Mouse (Mus musculus) MEL (cell line): Measurements from ENCODE around the gene Hook2. TPM values are rescaled to one million over a fixed set of nuclear protein-coding genes. Genes with fewer than 3 reads are reported as not detected.

ENCODE experiments used
- DNase-seq: peaks from one replicate; pipeline ENCODE4 v3.0.0; 2011; ENCODE audit warnings: low read depth, low spot score
- H3K27ac ChIP-seq: 2 replicates; pipeline ENCODE4 v1.5.1; 2012; ENCODE audit warnings: low read depth, mild to moderate bottlenecking, control low read depth, low read length, moderate library complexity; ENCODE audit not compliant: control insufficient read depth
- H3K27me3 ChIP-seq, 2 experiments: fragments of 150-350 bp in 1 of 2; sonication (generic) in 1 of 2; 2 replicates each; pipeline ENCODE4 v1.6.1; 2012; ENCODE audit warnings: low read length in 2 of 2, mild to moderate bottlenecking in 2 of 2, improper control_type of control experiment in 1 of 2, moderate library complexity in 1 of 2; ENCODE audit not compliant: insufficient read depth in 2 of 2, control insufficient read depth in 1 of 2
- H3K36me3 ChIP-seq, 2 experiments: 2 replicates each; pipeline ENCODE4 v1.6.1; 2012 to 2014; ENCODE audit warnings: low read length in 2 of 2, improper control_type of control experiment in 1 of 2, inconsistent platforms in 1 of 2, mild to moderate bottlenecking in 1 of 2; ENCODE audit not compliant: insufficient read depth in 2 of 2, control insufficient read depth in 1 of 2
- H3K4me1 ChIP-seq, 2 experiments: fragments of 150-350 bp in 1 of 2; sonication (generic) in 1 of 2; 2 replicates each; pipeline ENCODE4 v1.6.1; 2012; ENCODE audit warnings: low read length in 2 of 2, improper control_type of control experiment in 1 of 2, mild to moderate bottlenecking in 1 of 2; ENCODE audit not compliant: insufficient read depth in 2 of 2, control insufficient read depth in 1 of 2
- H3K4me3 ChIP-seq, 2 experiments: fragments of 150-350 bp in 1 of 2; sonication (generic) in 1 of 2; 2 replicates each; pipeline ENCODE4 v1.5.1; 2012; ENCODE audit warnings: low read depth in 2 of 2, low read length in 2 of 2, mild to moderate bottlenecking in 2 of 2, moderate library complexity in 2 of 2, control low read depth in 1 of 2, improper control_type of control experiment in 1 of 2; ENCODE audit not compliant: control insufficient read depth in 1 of 2, insufficient read depth in 1 of 2
- H3K79me2 ChIP-seq: 2 replicates; pipeline ENCODE4 v1.6.1; 2012; ENCODE audit warnings: mild to moderate bottlenecking, low read length, moderate library complexity; ENCODE audit not compliant: control insufficient read depth, poor library complexity, insufficient read depth
- H3K9ac ChIP-seq: 2 replicates; pipeline ENCODE4 v1.6.1; 2012; ENCODE audit warnings: low read depth, mild to moderate bottlenecking, control low read depth, low read length, moderate library complexity; ENCODE audit not compliant: control insufficient read depth, poor library complexity, severe bottlenecking
- H3K9me3 ChIP-seq: fragments of 150-350 bp; sonication (generic); replicated peaks from 2 replicates; pipeline ENCODE4 v1.6.1; 2012; ENCODE audit warnings: mild to moderate bottlenecking, low read length, improper control_type of control experiment, moderate library complexity; ENCODE audit not compliant: insufficient read depth
- CHD1 ChIP-seq: IDR thresholded peaks from 2 replicates; pipeline ENCODE4 v1.6.1; 2012; ENCODE audit warnings: low read depth, mild to moderate bottlenecking, inconsistent platforms, low read length, improper control_type of control experiment
- CTCF ChIP-seq, 3 experiments: IDR thresholded peaks in 2 of 3; conservative IDR thresholded peaks in 1 of 3; 2 replicates each; pipeline ENCODE4 v1.5.1; 2011 to 2012; ENCODE audit warnings: low read length in 3 of 3, low read depth in 2 of 3, mild to moderate bottlenecking in 2 of 3, improper control_type of control experiment in 1 of 3, inconsistent platforms in 1 of 3, mixed read lengths in 1 of 3, moderate library complexity in 1 of 3; ENCODE audit not compliant: control insufficient read depth in 1 of 3, insufficient read depth in 1 of 3, poor library complexity in 1 of 3, severe bottlenecking in 1 of 3
- EP300 ChIP-seq, 2 experiments: IDR thresholded peaks; 2 replicates each; pipeline ENCODE4 v1.6.1; 2011; ENCODE audit warnings: improper control_type of control experiment in 2 of 2, low read length in 2 of 2, low read depth in 1 of 2, mild to moderate bottlenecking in 1 of 2
- GABPA ChIP-seq: IDR thresholded peaks from 2 replicates; pipeline ENCODE4 v1.6.1; 2012; ENCODE audit warnings: low read depth, mild to moderate bottlenecking, inconsistent platforms, low read length, improper control_type of control experiment, moderate library complexity
- GATA1 ChIP-seq: IDR thresholded peaks from 2 replicates; pipeline ENCODE4 v1.6.1; 2011; ENCODE audit warnings: low read depth, low read length, improper control_type of control experiment
- KAT2A ChIP-seq: conservative IDR thresholded peaks from 2 replicates; pipeline ENCODE4 v1.6.1; 2012; ENCODE audit warnings: low read depth, low read length, improper control_type of control experiment, inconsistent platforms
- MAFK ChIP-seq: IDR thresholded peaks from 2 replicates; pipeline ENCODE4 v1.6.1; 2011; ENCODE audit warnings: low read depth, mild to moderate bottlenecking, low read length, improper control_type of control experiment, borderline replicate concordance
- MAX ChIP-seq: IDR thresholded peaks from 2 replicates; pipeline ENCODE4 v1.6.1; 2011; ENCODE audit warnings: low read length, improper control_type of control experiment
- MAZ ChIP-seq: IDR thresholded peaks from 2 replicates; pipeline ENCODE4 v1.6.1; 2012; ENCODE audit warnings: low read depth, mild to moderate bottlenecking, inconsistent platforms, low read length, improper control_type of control experiment
- MXI1 ChIP-seq: IDR thresholded peaks from 2 replicates; pipeline ENCODE4 v1.6.1; 2011; ENCODE audit warnings: mild to moderate bottlenecking, low read depth, low read length, improper control_type of control experiment
- MYC ChIP-seq: IDR thresholded peaks from 2 replicates; pipeline ENCODE4 v1.6.1; 2011; ENCODE audit warnings: low read depth, mild to moderate bottlenecking, low read length, improper control_type of control experiment, moderate library complexity
- NELFE ChIP-seq: IDR thresholded peaks from 2 replicates; pipeline ENCODE4 v1.6.1; 2011; ENCODE audit warnings: low read depth, low read length, improper control_type of control experiment
- NRF1 ChIP-seq: IDR thresholded peaks from 2 replicates; pipeline ENCODE4 v1.6.1; 2014; ENCODE audit warnings: low read depth, mild to moderate bottlenecking, inconsistent platforms, low read length, improper control_type of control experiment, moderate library complexity; ENCODE audit not compliant: poor library complexity, insufficient read depth, severe bottlenecking
- POLR2A ChIP-seq, 2 experiments: IDR thresholded peaks; 2 replicates each; pipeline ENCODE4 v1.6.1; 2011 to 2012; ENCODE audit warnings: low read length in 2 of 2, mild to moderate bottlenecking in 2 of 2, control low read depth in 1 of 2, improper control_type of control experiment in 1 of 2, low read depth in 1 of 2, moderate library complexity in 1 of 2; ENCODE audit not compliant: control insufficient read depth in 1 of 2, insufficient read depth in 1 of 2, poor library complexity in 1 of 2
- RAD21 ChIP-seq: IDR thresholded peaks from 2 replicates; pipeline ENCODE4 v1.6.1; 2011; ENCODE audit warnings: mild to moderate bottlenecking, low read depth, low read length, improper control_type of control experiment
- SIN3A ChIP-seq: IDR thresholded peaks from 2 replicates; pipeline ENCODE4 v1.6.1; 2012; ENCODE audit warnings: low read length, improper control_type of control experiment, inconsistent platforms
- SMC3 ChIP-seq: IDR thresholded peaks from 2 replicates; pipeline ENCODE4 v1.6.1; 2011; ENCODE audit warnings: low read depth, low read length, improper control_type of control experiment
- TAL1 ChIP-seq: IDR thresholded peaks from 2 replicates; pipeline ENCODE4 v1.6.1; 2012; ENCODE audit warnings: mild to moderate bottlenecking, inconsistent platforms, low read length, moderate library complexity, mixed read lengths
- ZNF384 ChIP-seq: IDR thresholded peaks from 2 replicates; pipeline ENCODE4 v1.6.1; 2012; ENCODE audit warnings: low read depth, mild to moderate bottlenecking, inconsistent platforms, low read length, improper control_type of control experiment
- polyA plus RNA-seq, 2 experiments: library from polyadenylated mRNA; stranded (reverse) in 1 of 2; unstranded in 1 of 2; fragments of >175 nt in 1 of 2; fragments of >200 nt in 1 of 2; gene quantifications; 2 replicates each; pipeline versions ENCODE4 v1.2.1 to v1.2.4; 2012; ENCODE audit warnings: low replicate concordance in 2 of 2, low read depth in 1 of 2; ENCODE audit not compliant: insufficient read length in 2 of 2, insufficient read depth in 1 of 2, missing spikeins in 1 of 2
- total RNA-seq: library from RNA; depleted of rRNA; stranded (reverse); fragments of 300-350 nt; gene quantifications from 2 replicates; pipeline ENCODE4 v1.2.3, GENCODE M21; 2012

Gene Hook2
- total and polyA plus RNA-seq, 3 experiments = 10.5 to 17.5 TPM; not detected in 1

DNA sequence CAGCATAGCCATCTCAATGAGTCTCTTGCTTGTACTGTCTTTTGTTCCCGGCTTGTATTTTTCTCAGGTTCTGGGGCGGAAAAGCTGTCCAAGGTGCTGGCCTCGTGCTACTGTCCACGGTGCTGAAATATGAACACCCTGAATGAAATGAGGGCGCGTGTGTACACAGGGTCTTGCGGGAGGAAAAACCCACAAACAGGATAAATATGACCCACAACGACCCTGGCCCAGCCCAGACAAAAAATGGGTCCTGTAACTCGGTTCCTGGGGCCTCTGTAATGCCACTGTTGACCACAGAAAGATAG is 43.2 kb upstream of the Hook2 start:
- Histone ChIP-seq H3K79me2 (no peaks in the 10 kb centered on the region), H3K36me3 (no peaks in the 10 kb centered on the region), H3K27ac (no peak overlapping the region), H3K4me1 (no peaks in the 10 kb centered on the region; a peak in 1 of 4 replicates), H3K4me3 (no peak overlapping the region), H3K27me3 (peaks cover 0 to 4% of the 10 kb centered on the region in 2 experiments), H3K9me3 (no peaks in the 10 kb centered on the region), H3K9ac (no peak overlapping the region)
- peak; percentile 75 for DNase-seq
- TF ChIP-seq MAX (no peak), SIN3A (peak; percentile 100), MXI1 (peak; percentile 98), MYC (no peak), CTCF (IDR thresholded peaks at IDR 0.05 in 2 of 3, conservative IDR thresholded peaks at IDR 0.05 in 1 of 3; ENCODE audit: control insufficient read depth in 1 of 3, insufficient read depth in 1 of 3, low read depth in 2 of 3, low read length in 3 of 3, poor library complexity in 1 of 3, severe bottlenecking in 1 of 3) (no peak)

DNA sequence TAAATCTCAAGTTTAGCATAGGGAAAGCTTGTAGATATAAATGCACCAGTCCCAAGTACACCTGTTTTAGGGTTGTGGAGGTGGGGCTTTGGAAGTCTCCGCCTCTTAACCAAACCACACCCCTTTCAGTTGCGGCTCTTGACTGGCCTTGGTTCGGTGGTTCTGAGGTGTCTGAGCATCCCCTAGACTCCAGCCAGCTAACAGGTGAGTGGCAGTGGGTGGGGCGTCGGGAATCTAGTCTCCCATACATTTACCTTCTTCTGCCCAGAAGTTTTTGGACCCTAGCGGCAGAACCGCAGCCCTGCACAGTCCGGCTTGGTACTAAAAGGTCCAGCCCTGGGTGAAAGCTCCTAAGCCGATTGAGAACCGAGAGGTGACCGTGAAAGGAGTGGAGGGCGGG is 40.6 kb upstream of the Hook2 start:
- Histone ChIP-seq H3K4me3 (no peak overlapping the region), H3K79me2 (no peaks in the 10 kb centered on the region), H3K27me3 (peaks cover 0 to 4% of the 10 kb centered on the region in 2 experiments), H3K9me3 (no peaks in the 10 kb centered on the region), H3K27ac (no peak overlapping the region), H3K4me1 (peaks cover 5 to 9% of the 10 kb centered on the region in 2 experiments; a peak in 2 of 4 replicates), H3K9ac (no peak overlapping the region), H3K36me3 (no peaks in the 10 kb centered on the region)
- TF ChIP-seq POLR2A (IDR thresholded peaks at IDR 0.05; ENCODE audit: control insufficient read depth in 1 of 2, insufficient read depth in 1 of 2, low read depth in 1 of 2, low read length in 2 of 2, poor library complexity in 1 of 2) (no peak), MAFK (no peak), GABPA (no peak), NELFE (no peak), GATA1 (no peak), CHD1 (no peak), TAL1 (no peak), SMC3 (no peak)
- no peak for DNase-seq

DNA sequence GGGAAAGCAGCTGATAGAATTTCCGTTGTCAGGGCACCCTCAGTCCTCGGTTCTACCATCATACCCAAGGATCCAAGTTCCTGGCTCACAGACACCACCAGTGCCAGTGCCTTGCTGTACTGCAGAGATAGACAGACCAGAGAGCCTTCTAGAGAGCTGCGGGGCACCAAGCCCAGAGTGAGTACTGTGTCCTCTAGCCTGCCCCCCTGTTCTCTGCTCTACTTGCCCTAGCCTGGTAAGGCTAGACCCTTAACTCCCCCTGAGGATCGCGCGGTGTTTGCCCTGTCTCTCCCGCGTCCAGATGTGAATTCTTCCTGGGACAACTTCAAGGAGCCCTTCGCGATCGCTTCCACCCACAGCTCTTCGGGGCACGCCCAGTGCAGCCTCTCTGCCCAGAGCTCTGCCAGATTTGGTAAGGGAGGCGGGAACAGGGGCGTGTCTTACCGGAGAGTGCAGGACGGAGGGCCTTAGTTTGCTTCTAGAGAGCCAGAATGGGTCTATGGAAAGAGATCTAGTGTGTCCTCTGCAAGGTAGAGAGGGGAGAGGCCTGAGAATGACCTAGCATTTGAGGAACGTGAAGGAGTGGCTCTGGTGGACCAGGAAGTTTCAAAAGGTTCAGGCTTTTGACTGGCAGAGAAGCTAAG is 37.7 kb upstream of the Hook2 start:
- Histone ChIP-seq H3K4me3 (peak overlapping the region; percentile 36 to 70), H3K4me1 (peaks cover 5 to 9% of the 10 kb centered on the region in 2 experiments; a peak in 2 of 4 replicates), H3K27ac (no peak overlapping the region), H3K9me3 (no peaks in the 10 kb centered on the region), H3K36me3 (peaks cover 0 to 3% of the 10 kb centered on the region in 2 experiments; a peak in 1 of 4 replicates), H3K27me3 (no peaks in the 10 kb centered on the region), H3K9ac (no peak overlapping the region), H3K79me2 (no peaks in the 10 kb centered on the region)
- peak; percentile 75 for DNase-seq
- TF ChIP-seq EP300 (IDR thresholded peaks at IDR 0.05; ENCODE audit: low read depth in 1 of 2, low read length in 2 of 2) (no peak), POLR2A (IDR thresholded peaks at IDR 0.05; ENCODE audit: control insufficient read depth in 1 of 2, insufficient read depth in 1 of 2, low read depth in 1 of 2, low read length in 2 of 2, poor library complexity in 1 of 2) (no peak), MAZ (no peak), MAX (no peak), KAT2A (no peak), NRF1 (no peak), ZNF384 (no peak), RAD21 (no peak), TAL1 (no peak)
